8 mouse cellular contexts compared by ENCODE assay signal in the genomic region with DNA sequence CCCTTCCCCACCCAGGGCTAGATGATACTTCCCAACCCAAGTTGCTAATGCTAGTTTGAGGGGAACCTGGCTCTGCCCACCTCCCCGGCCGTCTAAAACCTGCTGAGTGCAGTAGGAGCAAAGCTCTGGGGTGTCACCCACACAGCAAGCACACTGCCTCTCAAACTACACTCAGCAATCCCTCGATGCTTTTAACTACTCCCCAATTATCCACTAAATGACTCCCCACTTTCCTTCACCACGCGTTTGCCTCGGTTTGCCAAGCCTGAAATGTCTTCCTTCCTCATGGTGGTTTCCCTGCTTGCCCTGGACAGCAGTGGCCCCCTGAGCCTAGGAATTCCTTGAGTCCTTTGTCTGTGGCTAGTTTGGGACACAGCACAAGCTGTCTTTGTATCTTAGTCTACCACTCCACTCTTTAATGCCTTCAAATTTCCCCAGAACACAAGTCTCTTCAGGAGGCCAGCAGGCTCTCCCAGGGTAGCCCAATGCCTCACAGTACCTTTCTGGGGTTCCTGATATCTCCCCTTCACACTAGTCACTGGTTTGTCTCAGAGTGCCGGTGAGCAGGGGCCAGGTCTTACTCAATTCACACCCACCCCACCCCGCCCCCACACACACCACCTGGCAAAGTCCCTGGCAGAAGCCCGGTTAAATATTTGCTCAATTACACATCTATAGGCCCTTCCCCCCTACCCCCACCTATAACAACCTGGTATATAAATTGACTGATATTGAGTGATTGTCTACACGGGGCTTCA. TPM values are rescaled to one million over a fixed set of nuclear protein-coding genes. Genes with fewer than 3 reads are reported as not detected.
A peak's percentile ranks its signal among the peaks of the same experiment; 100 is the strongest.
DNase-seq lines count a peak whose midpoint lies in the region; ATAC-seq and TF ChIP-seq lines count a peak whose summit lies in the region.

No protein-coding gene starts in this region.

- no peak for TF ChIP-seq CTCF in layer of hippocampus, adult 2 months (conservative IDR thresholded peaks at IDR 0.05)
- TF ChIP-seq CTCF in cortical plate, adult 2 months (IDR thresholded peaks at IDR 0.05; ENCODE audit: extremely low read depth, insufficient read depth, low read length) = no peak

- 9% methylated on average over 10 of the region's 10 CpGs for WGBS in hindbrain, embryonic 14.5 days
- WGBS in midbrain, embryonic 16.5 days = 15% methylated on average over 10 of the region's 10 CpGs

- no peaks in the 10 kb centered on the region for H3K27me3 ChIP-seq in hindbrain, embryonic 14.5 days (ENCODE audit: control insufficient read depth, insufficient read depth, low read length)
- no peaks in the 10 kb centered on the region for H3K27me3 ChIP-seq in midbrain, embryonic 16.5 days (ENCODE audit: control insufficient read depth, insufficient read depth, low read depth, low read length)

- DNase-seq in layer of hippocampus, adult 2 months (ENCODE audit: low spot score in 2 of 2) = no peak
- DNase-seq in layer of hippocampus, postnatal 14 days (ENCODE audit: low spot score in 2 of 2) = no peak
- no peak for DNase-seq in hindbrain, embryonic 14.5 days (ENCODE audit: low spot score)
- no peak for DNase-seq in gastrocnemius, adult 8-10 months (ENCODE audit: low spot score in 2 of 2)
- no peak for DNase-seq in embryo, embryonic 10 days (ENCODE audit: low spot score)

- no peaks in the 10 kb centered on the region for H3K9me3 ChIP-seq in hindbrain, embryonic 14.5 days (ENCODE audit: control insufficient read depth, low read length)
- H3K9me3 ChIP-seq in midbrain, embryonic 16.5 days (replicated peaks; ENCODE audit: control insufficient read depth, low read length, poor library complexity, severe bottlenecking) = no peaks in the 10 kb centered on the region

- peak overlapping the region; percentile 89; the same call in 1 of the 2 replicates for H3K9ac ChIP-seq in hindbrain, embryonic 14.5 days
- H3K9ac ChIP-seq in midbrain, embryonic 16.5 days (ENCODE audit: low read depth, low read length) = peak overlapping the region; percentile 33; the same call in 1 of the 2 replicates

- no peaks in the 10 kb centered on the region for H3K36me3 ChIP-seq in hindbrain, embryonic 14.5 days (replicated peaks; ENCODE audit: control insufficient read depth, insufficient read depth)
- H3K36me3 ChIP-seq in midbrain, embryonic 16.5 days (ENCODE audit: control insufficient read depth, insufficient read depth, low read length) = no peaks in the 10 kb centered on the region

- peaks cover 15% of the 10 kb centered on the region for H3K4me1 ChIP-seq in cortical plate, adult 2 months (ENCODE audit: control insufficient read depth, insufficient read depth, low read length)
- peaks cover 36% of the 10 kb centered on the region for H3K4me1 ChIP-seq in hindbrain, embryonic 14.5 days (replicated peaks; ENCODE audit: control insufficient read depth, insufficient read depth, low read length)
- H3K4me1 ChIP-seq in midbrain, embryonic 16.5 days (ENCODE audit: control insufficient read depth, insufficient read depth, low read length) = peaks cover 24% of the 10 kb centered on the region

- no peak for ATAC-seq in hindbrain, embryonic 14.5 days (ENCODE audit: low FRiP score)
- no peak for ATAC-seq in midbrain, embryonic 16.5 days
- ATAC-seq in monocyte, adult 5-6 weeks (replicated peaks; ENCODE audit: insufficient number of reproducible peaks, low FRiP score, low TSS enrichment, poor library complexity, severe bottlenecking) = no peak

- TF ChIP-seq POLR2A in cortical plate, adult 2 months (IDR thresholded peaks at IDR 0.05; ENCODE audit: extremely low read depth, insufficient read depth, low read length) = no peak

- H3K4me2 ChIP-seq in hindbrain, embryonic 14.5 days (replicated peaks) = peak overlapping the region; percentile 96
- peak overlapping the region; percentile 96 for H3K4me2 ChIP-seq in midbrain, embryonic 16.5 days (ENCODE audit: low read length)

- H3K4me3 ChIP-seq in layer of hippocampus, adult 2 months = peak overlapping the region; percentile 96
- no peak overlapping the region; the same call in 1 of the 2 replicates for H3K4me3 ChIP-seq in cortical plate, adult 2 months (ENCODE audit: insufficient read depth, low read length)
- peak overlapping the region; percentile 95 for H3K4me3 ChIP-seq in hindbrain, embryonic 14.5 days (replicated peaks; ENCODE audit: low read length)
- peak overlapping the region; percentile 71; the same call in 1 of the 2 replicates for H3K4me3 ChIP-seq in midbrain, embryonic 16.5 days (ENCODE audit: low read depth, low read length)

- H3K27ac ChIP-seq in layer of hippocampus, adult 2 months = peak overlapping the region; percentile 89
- peak overlapping the region; percentile 3; the same call in 1 of the 2 replicates for H3K27ac ChIP-seq in cortical plate, adult 2 months (ENCODE audit: insufficient read depth, low read length)
- H3K27ac ChIP-seq in hindbrain, embryonic 14.5 days = peak overlapping the region; percentile 53; the same call in 1 of the 2 replicates
- peak overlapping the region; percentile 6 for H3K27ac ChIP-seq in midbrain, embryonic 16.5 days (ENCODE audit: low read length)

RNA-seq across cellular contexts. Expression of gene Myh9, which starts 2.3 kb away (rescaled TPM):
- 10 to 100 TPM; 88.3 to 96.3 TPM for total RNA-seq in layer of hippocampus, adult 2 months (2021)
- 10 to 100 TPM; 80.9 to 86.7 TPM for total RNA-seq in layer of hippocampus, postnatal 14 days (2021)
- polyA plus RNA-seq in cortical plate, adult 2 months (2012; rRNA removed) = 32.6 and 34.2 TPM in 2 replicates
- polyA plus RNA-seq in hindbrain, embryonic 14.5 days (2014; fragmentation: Nextera tagmentation; extraction: Ambion mirVana) = 14.4 and 14.6 TPM in 2 replicates
- polyA plus RNA-seq in midbrain, embryonic 16.5 days (2015; fragmentation: Nextera tagmentation; extraction: Ambion mirVana) = 9.5 and 11.2 TPM in 2 replicates
- total RNA-seq in gastrocnemius, adult 8-10 months (2022) = 10 to 100 TPM; 33.4 to 51.3 (median 39.4) TPM
- 908 to 1,221 TPM (median 925 TPM) in 3 replicates for total RNA-seq in monocyte, adult 5-6 weeks (2017)

Comparison
In these comparisons a context has a peak if more than half of its experiments do, and no peak if none do; other contexts are left out.
1. H3K27ac ChIP-seq: peak in every context shown above with its lines; median percentile 89 in layer of hippocampus, adult 2 months; 53 in hindbrain, embryonic 14.5 days; 6 in midbrain, embryonic 16.5 days; 3 in cortical plate, adult 2 months.